Mouse (Mus musculus) midbrain, embryonic 15.5 days (tissue): ENCODE results near the gene Rhoj. TPM values are rescaled to one million over a fixed set of nuclear protein-coding genes. Genes with fewer than 3 reads are reported as not detected.

Source experiments
- polyA plus RNA-seq: library from polyadenylated mRNA; unstranded; fragments of >200 nt; fragmentation: Nextera tagmentation; extraction: Ambion mirVana; gene quantifications from 2 replicates; pipeline ENCODE4 v1.2.1, GENCODE M21; 2015

Gene Rhoj
- polyA plus RNA-seq, 1 experiment from 2014 or later = 22.6 TPM

Other genes starting within 250 kb of the Rhoj start
- gene Kcnh5, start 131.0 kb upstream of the Rhoj start, polyA plus RNA-seq = 3.3 and 3.5 TPM in 2 replicates
- not detected in 2 replicates for gene Gphb5, start 108.5 kb downstream of the Rhoj start, polyA plus RNA-seq